Mouse (Mus musculus) lung, postnatal 0 days (tissue): ENCODE data around the gene Dus2.

Experiments used
- CTCF ChIP-seq: IDR thresholded peaks from 2 replicates; pipeline ENCODE4 v1.5.1; 2016; ENCODE audit warnings: antibody characterized with exemption, mild to moderate bottlenecking
- EP300 ChIP-seq: IDR thresholded peaks from 2 replicates; pipeline ENCODE4 v1.6.1; 2016; ENCODE audit warnings: antibody characterized with exemption, mild to moderate bottlenecking, control low read depth

DNA sequence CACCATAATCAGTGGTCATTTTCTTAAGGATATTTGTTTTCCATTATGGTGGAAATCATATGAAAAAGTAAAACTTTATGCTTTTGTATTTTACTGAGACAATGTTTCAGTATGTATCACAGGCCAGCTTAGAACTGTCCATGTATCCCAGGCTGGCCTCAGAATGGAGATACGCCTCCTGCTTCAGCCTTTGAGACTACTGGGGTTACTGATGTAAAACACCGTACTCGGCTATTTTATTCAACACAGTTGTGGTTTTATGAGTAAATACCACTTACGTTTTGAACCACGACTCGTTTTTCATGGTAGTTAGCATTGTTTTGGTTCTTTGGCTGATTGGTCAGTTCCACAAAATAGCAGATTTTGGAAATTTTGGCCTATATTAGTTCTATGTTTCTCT is 70.5 kb downstream of the Dus2 start:
- TF ChIP-seq CTCF (no peak), EP300 (no peak)
